Mouse (Mus musculus) G1E-ER4 (cell line): ENCODE measurements around the gene Tnfrsf1a. TPM values are rescaled to one million over a fixed set of nuclear protein-coding genes. Genes with fewer than 3 reads are reported as not detected.

Source experiments
- GATA1 ChIP-seq: IDR thresholded peaks from one replicate; pipeline ENCODE4 v1.8.0; 2012; ENCODE audit warnings: low read length, inconsistent platforms
- polyA plus RNA-seq: library from polyadenylated mRNA; stranded (reverse); fragments of >175 nt; gene quantifications from 2 replicates; pipeline ENCODE4 v1.2.3, GENCODE M21; 2012

The Tnfrsf1a gene
- polyA plus RNA-seq, 1 experiment = not detected

DNA sequence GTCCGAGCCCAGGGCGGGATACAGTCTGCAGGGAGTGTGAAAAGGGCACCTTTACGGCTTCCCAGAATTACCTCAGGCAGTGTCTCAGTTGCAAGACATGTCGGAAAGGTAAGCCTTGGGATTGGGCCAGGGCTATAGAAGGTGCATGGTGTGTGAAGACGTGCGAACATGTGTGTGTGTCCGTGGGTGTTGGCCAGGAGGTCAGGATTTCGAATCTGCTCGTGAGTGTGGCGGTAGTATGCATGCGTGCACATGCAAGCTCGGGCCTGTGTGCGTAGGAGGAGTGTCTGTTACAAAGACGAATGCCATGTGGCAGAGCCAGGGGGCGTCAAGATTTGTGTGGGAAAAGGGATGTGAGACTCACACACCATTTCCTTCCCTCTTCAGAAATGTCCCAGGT is 8.2 kb downstream of the Tnfrsf1a start:
- TF ChIP-seq GATA1 = no peak

GRCm38 (mm10) chr6:125359999-125360398 is 10.8 kb downstream of the Tnfrsf1a start:
- TF ChIP-seq GATA1 = no peak

DNA sequence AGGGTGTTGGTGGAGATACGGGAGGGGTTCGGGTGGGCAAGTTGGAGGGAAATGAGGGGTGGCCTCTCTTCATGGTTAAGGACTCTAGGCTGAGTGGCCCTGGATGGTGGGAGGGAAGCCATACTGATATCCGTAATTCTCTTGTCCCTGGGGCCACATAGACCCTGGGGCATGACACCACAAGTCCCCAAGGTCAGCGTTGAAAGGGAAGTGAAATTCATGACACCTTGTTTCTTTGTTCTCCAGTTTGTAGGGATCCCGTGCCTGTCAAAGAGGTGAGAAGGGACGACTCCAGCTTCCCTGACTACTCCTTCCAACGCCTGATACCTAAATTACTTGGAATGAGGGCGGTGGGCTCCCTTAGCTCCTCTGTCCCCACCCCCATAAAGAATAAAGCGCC is 11.7 kb downstream of the Tnfrsf1a start:
- TF ChIP-seq GATA1 = no peak

DNA sequence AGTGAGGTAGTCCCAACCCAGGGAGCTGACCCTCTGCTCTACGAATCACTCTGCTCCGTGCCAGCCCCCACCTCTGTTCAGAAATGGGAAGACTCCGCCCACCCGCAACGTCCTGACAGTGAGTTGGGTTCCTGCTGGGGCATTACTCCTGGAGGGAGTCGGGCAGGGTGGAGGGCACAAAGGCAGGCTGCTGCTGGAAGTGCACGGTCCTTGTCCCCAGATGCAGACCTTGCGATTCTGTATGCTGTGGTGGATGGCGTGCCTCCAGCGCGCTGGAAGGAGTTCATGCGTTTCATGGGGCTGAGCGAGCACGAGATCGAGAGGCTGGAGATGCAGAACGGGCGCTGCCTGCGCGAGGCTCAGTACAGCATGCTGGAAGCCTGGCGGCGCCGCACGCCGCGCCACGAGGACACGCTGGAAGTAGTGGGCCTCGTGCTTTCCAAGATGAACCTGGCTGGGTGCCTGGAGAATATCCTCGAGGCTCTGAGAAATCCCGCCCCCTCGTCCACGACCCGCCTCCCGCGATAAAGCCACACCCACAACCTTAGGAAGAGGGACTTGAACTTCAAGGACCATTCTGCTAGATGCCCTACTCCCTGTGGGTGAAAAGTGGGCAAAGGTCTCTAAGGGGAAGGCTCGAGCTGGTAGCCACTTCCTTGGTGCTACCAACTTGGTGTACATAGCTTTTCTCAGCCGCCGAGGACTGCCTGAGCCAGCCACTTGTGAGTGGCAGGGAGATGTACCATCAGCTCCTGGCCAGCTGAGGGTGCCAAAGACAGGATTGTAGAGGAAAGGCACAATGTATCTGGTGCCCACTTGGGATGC is 12.5 kb downstream of the Tnfrsf1a start:
- no peak for TF ChIP-seq GATA1

- TF ChIP-seq GATA1 = no peak
Measured at GRCm38 (mm10) chr6:125363021-125363420, 13.9 kb downstream of the Tnfrsf1a start.

- no peak for TF ChIP-seq GATA1
Measured at GRCm38 (mm10) chr6:125363451-125364242, 14.5 kb downstream of the Tnfrsf1a start.

- TF ChIP-seq GATA1 = no peak
Measured at GRCm38 (mm10) chr6:125364448-125364847, 15.3 kb downstream of the Tnfrsf1a start.

GRCm38 (mm10) chr6:125365522-125365921 is 16.4 kb downstream of the Tnfrsf1a start:
- no peak for TF ChIP-seq GATA1

- TF ChIP-seq GATA1 = no peak
Measured at GRCm38 (mm10) chr6:125366133-125366532, 17.0 kb downstream of the Tnfrsf1a start.

- no peak for TF ChIP-seq GATA1
Measured at GRCm38 (mm10) chr6:125367758-125368371, 18.7 kb downstream of the Tnfrsf1a start.

- TF ChIP-seq GATA1 = no peak
Measured at GRCm38 (mm10) chr6:125377042-125377441, 27.9 kb downstream of the Tnfrsf1a start.

- TF ChIP-seq GATA1 = no peak
Measured at GRCm38 (mm10) chr6:125377582-125378451, 28.7 kb downstream of the Tnfrsf1a start.

DNA sequence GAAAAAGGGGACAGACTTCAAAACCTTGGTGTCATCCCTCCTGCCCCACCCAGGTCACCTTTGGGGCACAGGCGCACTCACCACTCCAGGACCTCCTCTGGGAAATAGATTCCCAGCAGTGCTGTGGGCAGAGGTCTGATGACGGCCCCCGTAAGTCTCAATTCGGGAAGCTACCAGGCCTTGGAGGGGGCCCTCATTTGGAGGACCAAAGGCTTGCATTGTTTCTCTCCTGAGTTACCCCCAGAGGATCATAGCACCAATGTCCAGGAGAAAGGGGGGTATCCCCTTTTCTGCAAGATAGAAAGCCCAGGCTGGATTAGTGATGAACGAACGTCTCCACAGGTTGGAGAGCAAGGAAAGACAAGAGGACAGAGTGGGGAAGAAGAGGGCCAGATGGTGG is 29.5 kb downstream of the Tnfrsf1a start:
- no peak for TF ChIP-seq GATA1

- TF ChIP-seq GATA1 = no peak
Measured at GRCm38 (mm10) chr6:125379781-125380180, 30.6 kb downstream of the Tnfrsf1a start.
